8 mouse cellular contexts compared by ENCODE assay signal in the genomic region with DNA sequence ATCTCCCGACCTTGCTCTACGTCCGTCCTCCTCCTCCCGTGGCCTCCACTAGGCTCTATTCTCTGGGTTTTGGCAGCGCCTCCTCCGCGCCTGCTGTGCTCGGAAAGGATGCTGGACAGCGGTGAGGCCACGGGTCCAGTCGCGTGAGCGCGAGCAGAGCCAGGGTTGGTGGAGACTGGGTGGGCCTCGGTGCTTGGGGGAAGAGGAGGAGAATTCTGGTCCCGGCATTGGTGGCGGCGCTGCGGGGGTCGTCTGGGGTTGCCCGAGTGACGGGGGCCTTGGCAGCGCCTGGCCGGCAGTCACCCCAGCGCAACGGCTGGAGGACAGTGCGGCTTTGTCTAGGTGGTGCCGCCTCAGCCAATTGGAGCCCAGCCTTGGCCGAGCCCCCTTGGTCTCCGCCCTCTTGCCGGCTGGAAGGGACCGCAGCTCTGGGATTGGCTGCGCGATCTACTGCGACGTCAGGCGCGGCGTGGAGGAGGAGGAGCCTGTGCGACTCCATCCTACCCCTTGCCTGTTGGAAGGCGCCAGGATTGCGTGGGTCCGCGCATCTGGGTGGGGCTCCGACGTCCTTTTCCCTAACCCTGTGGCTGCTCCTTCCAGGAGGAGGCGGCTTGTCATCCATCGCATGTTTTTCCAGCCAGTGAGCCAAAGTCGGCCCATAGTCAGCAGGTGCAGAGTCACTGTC. TPM values are rescaled to one million over a fixed set of nuclear protein-coding genes. Genes with fewer than 3 reads are reported as not detected.
DNase-seq lines count a peak whose midpoint lies in the region; ATAC-seq and TF ChIP-seq lines count a peak whose summit lies in the region.

No protein-coding gene starts in this region.

- peak overlapping the region; percentile 65 for H3K4me3 ChIP-seq in hindbrain, embryonic 11.5 days (ENCODE audit: low read depth, low read length)
- H3K4me3 ChIP-seq in lung, embryonic 16.5 days (ENCODE audit: low read length) = peak overlapping the region; percentile 56

- peak; percentile 91 for ATAC-seq in Patski
- peak; percentile 98 for ATAC-seq in hindbrain, embryonic 11.5 days (ENCODE audit: low FRiP score)
- peak; percentile 96 for ATAC-seq in lung, embryonic 16.5 days (ENCODE audit: low read depth)

- H3K9ac ChIP-seq in hindbrain, embryonic 11.5 days (ENCODE audit: low read depth, low read length) = peak overlapping the region; percentile 83
- peak overlapping the region; percentile 28 for H3K9ac ChIP-seq in lung, embryonic 16.5 days (ENCODE audit: low read length)

- POLR2A ChIA-PET in Patski (lab: Charles Lee) = no interaction called here

- H3K36me3 ChIP-seq in hindbrain, embryonic 11.5 days (ENCODE audit: control insufficient read depth, insufficient read depth, low read length) = no peaks in the 10 kb centered on the region
- no peaks in the 10 kb centered on the region for H3K36me3 ChIP-seq in lung, embryonic 16.5 days (ENCODE audit: control insufficient read depth, insufficient read depth, low read length)

- TF ChIP-seq CTCF in Patski (IDR thresholded peaks at IDR 0.05) = no peak

- H3K27me3 ChIP-seq in Patski = peaks cover 3% of the 10 kb centered on the region
- H3K27me3 ChIP-seq in hindbrain, embryonic 11.5 days (ENCODE audit: control insufficient read depth, insufficient read depth, low read length) = peaks cover 15% of the 10 kb centered on the region
- peaks cover 27% of the 10 kb centered on the region for H3K27me3 ChIP-seq in lung, embryonic 16.5 days (ENCODE audit: control insufficient read depth, insufficient read depth, low read depth, low read length)

- H3K27ac ChIP-seq in hindbrain, embryonic 11.5 days (ENCODE audit: low read depth, low read length) = peak overlapping the region; percentile 96
- no peak overlapping the region for H3K27ac ChIP-seq in lung, embryonic 16.5 days (ENCODE audit: low read length)

- CTCF ChIA-PET in Patski (lab: Charles Lee) = no interaction called here

- peak overlapping the region; percentile 74 for H3K4me2 ChIP-seq in hindbrain, embryonic 11.5 days (replicated peaks; ENCODE audit: low read depth, low read length)
- peak overlapping the region; percentile 92 for H3K4me2 ChIP-seq in lung, embryonic 16.5 days (ENCODE audit: low read depth, low read length)

- in situ Hi-C loops in Patski (cut with MboI; ENCODE audit: low pct_unique_long_range_greater_than_20kb) = no loop called here

- WGBS in hindbrain, embryonic 11.5 days = under 1% methylated on average over 45 of the region's 49 CpGs
- under 1% methylated on average over 49 of the region's 49 CpGs for WGBS in lung, embryonic 16.5 days

- H3K9me3 ChIP-seq in hindbrain, embryonic 11.5 days (ENCODE audit: control insufficient read depth, low read length) = no peaks in the 10 kb centered on the region
- H3K9me3 ChIP-seq in lung, embryonic 16.5 days (ENCODE audit: control insufficient read depth, low read length) = no peaks in the 10 kb centered on the region

- no peaks in the 10 kb centered on the region; the same call in 1 of the 2 replicates for H3K4me1 ChIP-seq in hindbrain, embryonic 11.5 days (replicated peaks; ENCODE audit: control insufficient read depth, insufficient read depth, low read length)
- peaks cover 12% of the 10 kb centered on the region for H3K4me1 ChIP-seq in lung, embryonic 16.5 days (replicated peaks; ENCODE audit: control insufficient read depth, insufficient read depth, low read length)

- DNase-seq in Patski (ENCODE audit: low read depth, low spot score) = no peak
- peak; percentile 95 to 97 for DNase-seq in cerebellum, postnatal 14 days
- DNase-seq in frontal cortex, postnatal 10 days (ENCODE audit: low spot score in 2 of 2) = peak; percentile 96
- DNase-seq in hindbrain, embryonic 11.5 days (ENCODE audit: low spot score) = peak; percentile 91
- DNase-seq in layer of hippocampus, adult 9-11 months = peak; percentile 98
- peak; percentile 61 for DNase-seq in ovary, postnatal 10 days (ENCODE audit: low spot score)
- DNase-seq in thymus, postnatal 0 days (ENCODE audit: low spot score) = peak; percentile 92

RNA-seq across cellular contexts. Expression of a gene that starts 7.5 kb away (rescaled TPM):
- polyA plus RNA-seq in Patski (2021) = 26.7 TPM
- polyA plus RNA-seq in hindbrain, embryonic 11.5 days (2014; fragmentation: Nextera tagmentation; extraction: Ambion mirVana) = 33.4 and 35.6 TPM in 2 replicates
- polyA plus RNA-seq in lung, embryonic 16.5 days (2015; fragmentation: Nextera tagmentation; extraction: Ambion mirVana) = 4.5 and 6.5 TPM in 2 replicates
- 76.1 and 78.6 TPM in 2 replicates for polyA plus RNA-seq in thymus, postnatal 0 days (2015; fragmentation: Nextera tagmentation; extraction: Ambion mirVana)
